26 mouse cellular contexts compared by ENCODE assay signal in the genomic region with DNA sequence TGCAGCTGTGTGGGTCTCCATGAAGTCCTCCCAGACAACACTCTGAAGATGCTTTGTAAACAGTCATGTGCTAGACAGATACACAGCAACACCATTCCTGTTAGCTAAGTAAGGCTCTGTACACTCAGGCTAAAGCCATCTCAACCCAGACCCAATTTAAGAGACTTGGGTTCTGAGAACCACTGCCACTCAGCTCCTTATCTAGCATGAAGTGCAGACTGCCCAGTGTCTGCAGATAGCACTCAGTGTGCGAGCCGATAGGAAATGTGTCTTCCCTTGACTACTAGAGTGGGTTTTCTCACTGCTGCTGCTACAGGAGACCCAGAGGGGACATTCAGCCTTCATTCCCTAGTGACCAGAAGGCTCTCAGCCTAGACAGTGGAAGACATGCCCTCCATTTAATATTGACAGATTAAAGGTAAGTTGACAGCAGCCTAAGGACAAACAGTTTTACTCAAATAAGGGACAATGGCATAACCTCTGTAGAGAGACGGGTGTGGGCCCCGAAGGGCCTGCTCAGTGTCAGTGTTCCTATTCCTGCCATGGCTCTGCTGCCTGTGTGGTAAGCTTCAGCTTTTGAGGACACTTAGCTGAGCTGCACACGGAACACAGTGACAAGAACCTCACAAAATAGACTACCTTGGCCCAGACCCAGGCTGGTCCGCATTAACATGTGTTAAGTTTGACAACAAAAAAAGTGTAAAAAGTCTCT. TPM values are rescaled to one million over a fixed set of nuclear protein-coding genes. Genes with fewer than 3 reads are reported as not detected.
A peak's percentile ranks its signal among the peaks of the same experiment; 100 is the strongest.
DNase-seq lines count a peak whose midpoint lies in the region; ATAC-seq lines count a peak whose summit lies in the region.
"Had no signal": no experiment of that assay in that cellular context is flagged by ENCODE, and none has a peak within 500 bp of the region (broad histone marks: within the 10 kb centered on the region; RNA-seq: fewer than 3 reads in every experiment).

No protein-coding gene starts in this region.

- no peak overlapping the region for H3K27ac ChIP-seq in heart, embryonic 12.5 days (ENCODE audit: poor library complexity, severe bottlenecking)
- H3K27ac ChIP-seq in liver, embryonic 13.5 days, result peak overlapping the region; percentile 91
- H3K27ac ChIP-seq: forebrain, embryonic 10.5 days; gastrocnemius, adult 2 months; heart, embryonic 10.5 days; kidney, postnatal 0 days; left cerebral cortex, adult 2 months; lung, embryonic 15.5 days; macrophage; midbrain, embryonic 13.5 days had no signal

- DNase-seq in heart, postnatal 36 days, result no peak
- peak; percentile 69 for DNase-seq in liver, embryonic 13.5 days
- DNase-seq in kidney, adult 8-10 months, result no peak
- DNase-seq in ovary, adult 18-20 months (ENCODE audit: low spot score), result no peak
- DNase-seq: adrenal gland, adult 8-10 months; cerebellum, adult 8-10 months; gastrocnemius, adult 2 months; kidney, adult 18-20 months; layer of hippocampus, adult 9-11 months; retina, postnatal 1 day; right cerebral cortex, postnatal 25 days; spleen, adult 18-20 months; thymus, postnatal 25 days had no signal

- no peak overlapping the region for H3K9ac ChIP-seq in heart, embryonic 12.5 days
- peak overlapping the region; percentile 56 for H3K9ac ChIP-seq in liver, embryonic 13.5 days
- H3K9ac ChIP-seq: lung, embryonic 15.5 days; midbrain, embryonic 13.5 days had no signal

- H3K4me3 ChIP-seq in heart, embryonic 12.5 days, result no peak overlapping the region
- peak overlapping the region; percentile 25 for H3K4me3 ChIP-seq in liver, embryonic 13.5 days (replicated peaks)
- H3K4me3 ChIP-seq: forebrain, embryonic 10.5 days; gastrocnemius, adult 2 months; heart, embryonic 10.5 days; left cerebral cortex, adult 2 months; lung, embryonic 15.5 days; midbrain, embryonic 13.5 days had no signal

- ATAC-seq in heart, embryonic 12.5 days (ENCODE audit: insufficient number of reproducible peaks, low FRiP score), result peak; percentile 33; the same call in 1 of the 2 replicates
- ATAC-seq in erythroblast, adult 5-6 weeks (replicated peaks; ENCODE audit: low FRiP score, poor library complexity, severe bottlenecking), result peak; percentile 46
- peak; percentile 92 for ATAC-seq in liver, embryonic 13.5 days (ENCODE audit: low read depth)
- ATAC-seq in megakaryocyte-erythroid progenitor cell, adult 5-6 weeks (replicated peaks; ENCODE audit: low FRiP score, low TSS enrichment, poor library complexity, severe bottlenecking), result peak; percentile 62
- ATAC-seq: midbrain, embryonic 13.5 days; Patski had no signal

- H3K36me3 ChIP-seq in heart, embryonic 12.5 days, result no peaks in the 10 kb centered on the region
- H3K36me3 ChIP-seq in liver, embryonic 13.5 days, result no peaks in the 10 kb centered on the region
- H3K36me3 ChIP-seq: forebrain, embryonic 10.5 days; heart, embryonic 10.5 days; lung, embryonic 15.5 days; midbrain, embryonic 13.5 days had no signal

- peaks cover 16% of the 10 kb centered on the region for H3K4me1 ChIP-seq in heart, embryonic 12.5 days (replicated peaks)
- peaks cover 70% of the 10 kb centered on the region for H3K4me1 ChIP-seq in liver, embryonic 13.5 days (replicated peaks)
- H3K4me1 ChIP-seq: lung, embryonic 15.5 days had no signal

- H3K27me3 ChIP-seq in heart, embryonic 12.5 days (replicated peaks), result peaks cover 6% of the 10 kb centered on the region; the same call in 1 of the 2 replicates
- 0 out of 2 replicates have a peak, but pooled peaks cover 2% of the 10 kb centered on the region for H3K27me3 ChIP-seq in liver, embryonic 13.5 days
- H3K27me3 ChIP-seq: CH12.LX; lung, embryonic 15.5 days; midbrain, embryonic 13.5 days; Patski had no signal

- H3K9me3 ChIP-seq in heart, embryonic 12.5 days (replicated peaks), result no peaks in the 10 kb centered on the region
- H3K9me3 ChIP-seq in liver, embryonic 13.5 days (replicated peaks), result no peaks in the 10 kb centered on the region
- H3K9me3 ChIP-seq: forebrain, embryonic 10.5 days; G1E; heart, embryonic 10.5 days; lung, embryonic 15.5 days; midbrain, embryonic 13.5 days had no signal

- H3K4me2 ChIP-seq in heart, embryonic 12.5 days, result no peak overlapping the region
- H3K4me2 ChIP-seq in liver, embryonic 13.5 days, result peak overlapping the region; percentile 62
- H3K4me2 ChIP-seq: lung, embryonic 15.5 days; midbrain, embryonic 13.5 days had no signal

- WGBS in heart, embryonic 12.5 days, result 44% methylated on average over 6 of the region's 6 CpGs
- WGBS in liver, embryonic 13.5 days (ENCODE audit: insufficient replicate concordance), result 37% methylated on average over 6 of the region's 6 CpGs

- intact Hi-C loops in heart, postnatal 36 days (cut with DNase I), result no loop called here

RNA-seq across cellular contexts. Expression of gene Arhgap25, which starts 5.1 kb away (rescaled TPM):
- polyA plus RNA-seq in heart, embryonic 12.5 days (2016; fragmentation: Nextera tagmentation; extraction: Ambion mirVana), result 2.1 and 2.5 TPM in 2 replicates
- 1 to 10 TPM; 3.0 to 3.7 TPM for total RNA-seq in heart, postnatal 36 days (2021)
- total RNA-seq in erythroblast, adult 5-6 weeks (2015; ENCODE audit: low replicate concordance), result 9.2 and 14.2 TPM in 2 replicates
- 8.2 and 19.2 TPM in 2 replicates for total RNA-seq in erythroblast, adult 5-6 weeks (2017; ENCODE audit: low replicate concordance)
- 2.8 and 3.6 TPM in 2 replicates for polyA plus RNA-seq in liver, embryonic 13.5 days (2015; fragmentation: Nextera tagmentation; extraction: Ambion mirVana)
- 4.4 and 6.9 TPM in 2 replicates for total RNA-seq in megakaryocyte-erythroid progenitor cell, adult 5-6 weeks (2014; fragmentation: Nextera tagmentation)
- total RNA-seq in megakaryocyte-erythroid progenitor cell, adult 5-6 weeks (2017), result 8.5 and 9.0 TPM in 2 replicates

Comparison
In these comparisons a context has a peak if more than half of its experiments do, and no peak if none do; other contexts are left out.
1. ATAC-seq: peak in every context shown above with its lines; median percentile 92 in liver, embryonic 13.5 days; 62 in megakaryocyte-erythroid progenitor cell, adult 5-6 weeks; 46 in erythroblast, adult 5-6 weeks; 33 in heart, embryonic 12.5 days.